Comparison of ENCODE assay signal across 8 mouse cellular contexts in genomic region chr11:60879423-60879822, GRCm38 (mm10). TPM values are rescaled to one million over a fixed set of nuclear protein-coding genes. Genes with fewer than 3 reads are reported as not detected.
DNase-seq lines count a peak whose midpoint lies in the region; ATAC-seq and TF ChIP-seq lines count a peak whose summit lies in the region.

No protein-coding gene starts in this region.

- H3K9ac ChIP-seq in ES-E14 (ENCODE audit: insufficient read depth, low read depth, low read length, poor library complexity, severe bottlenecking): peak overlapping the region; percentile 100
- H3K9ac ChIP-seq in forebrain, embryonic 11.5 days (ENCODE audit: low read length): peak overlapping the region; percentile 92
- peak overlapping the region; percentile 78 for H3K9ac ChIP-seq in hindbrain, embryonic 11.5 days (ENCODE audit: low read depth, low read length)

- H3K4me2 ChIP-seq in forebrain, embryonic 11.5 days (ENCODE audit: low read depth, low read length, severe bottlenecking): peak overlapping the region; percentile 84
- peak overlapping the region; percentile 75 for H3K4me2 ChIP-seq in hindbrain, embryonic 11.5 days (replicated peaks; ENCODE audit: low read depth, low read length)

- 1% methylated on average over 11 of the region's 11 CpGs for WGBS in forebrain, embryonic 11.5 days
- WGBS in hindbrain, embryonic 11.5 days: 4% methylated on average over 11 of the region's 11 CpGs

- peak overlapping the region; percentile 87; the same call in 1 of the 2 replicates for H3K27ac ChIP-seq in ES-E14 (ENCODE audit: insufficient read depth, low read depth, low read length, poor library complexity, severe bottlenecking)
- peak overlapping the region; percentile 98 for H3K27ac ChIP-seq in brown adipose tissue, adult 24 weeks (replicated peaks; ENCODE audit: low read depth, low read length)
- peak overlapping the region; percentile 93 for H3K27ac ChIP-seq in forebrain, embryonic 11.5 days (ENCODE audit: low read depth, low read length)
- H3K27ac ChIP-seq in hindbrain, embryonic 11.5 days (ENCODE audit: low read depth, low read length): peak overlapping the region; percentile 83

- H3K36me3 ChIP-seq in ES-E14 (ENCODE audit: control insufficient read depth, insufficient read depth, low read length, poor library complexity, severe bottlenecking): peaks cover 13% of the 10 kb centered on the region
- H3K36me3 ChIP-seq in forebrain, embryonic 11.5 days (ENCODE audit: control insufficient read depth, insufficient read depth, low read length): no peaks in the 10 kb centered on the region
- no peaks in the 10 kb centered on the region for H3K36me3 ChIP-seq in hindbrain, embryonic 11.5 days (ENCODE audit: control insufficient read depth, insufficient read depth, low read length)

- no peaks in the 10 kb centered on the region for H3K27me3 ChIP-seq in forebrain, embryonic 11.5 days (ENCODE audit: control insufficient read depth, insufficient read depth, low read length)
- H3K27me3 ChIP-seq in hindbrain, embryonic 11.5 days (ENCODE audit: control insufficient read depth, insufficient read depth, low read length): no peaks in the 10 kb centered on the region

- in situ Hi-C loops in ES-E14 (cut with MboI; ENCODE audit: low sequenced_read_pairs in 2 of 2, unreplicated experiment in 2 of 2): no loop called here

- ATAC-seq in forebrain, embryonic 11.5 days (replicated peaks; ENCODE audit: low FRiP score): no peak
- ATAC-seq in hindbrain, embryonic 11.5 days (ENCODE audit: low FRiP score): no peak

- no peaks in the 10 kb centered on the region for H3K9me3 ChIP-seq in ES-E14 (ENCODE audit: control insufficient read depth, insufficient read depth, low read depth, low read length)
- no peaks in the 10 kb centered on the region for H3K9me3 ChIP-seq in forebrain, embryonic 11.5 days (ENCODE audit: control insufficient read depth, low read length)
- H3K9me3 ChIP-seq in hindbrain, embryonic 11.5 days (ENCODE audit: control insufficient read depth, low read length): no peaks in the 10 kb centered on the region

- peaks cover 8 to 11% of the 10 kb centered on the region in 2 experiments; a peak in 2 of 4 replicates for H3K4me1 ChIP-seq in ES-E14 (ENCODE audit: control insufficient read depth in 2 of 2, insufficient read depth in 2 of 2, low read length in 2 of 2, poor library complexity in 1 of 2)
- H3K4me1 ChIP-seq in brown adipose tissue, adult 24 weeks (ENCODE audit: control insufficient read depth, insufficient read depth, insufficient read length, low read length): peaks cover 18% of the 10 kb centered on the region
- peaks cover 10% of the 10 kb centered on the region; the same call in 1 of the 2 replicates for H3K4me1 ChIP-seq in forebrain, embryonic 11.5 days (replicated peaks; ENCODE audit: control insufficient read depth, insufficient read depth, low read length)
- H3K4me1 ChIP-seq in hindbrain, embryonic 11.5 days (replicated peaks; ENCODE audit: control insufficient read depth, insufficient read depth, low read length): peaks cover 3% of the 10 kb centered on the region

- peak; percentile 71 for DNase-seq in ES-E14 (ENCODE audit: low read depth, low spot score)
- peak; percentile 75 for DNase-seq in forebrain, embryonic 11.5 days (ENCODE audit: low spot score)
- peak; percentile 80 for DNase-seq in hindbrain, embryonic 11.5 days (ENCODE audit: low spot score)
- DNase-seq in layer of hippocampus, postnatal 10 days (ENCODE audit: low spot score in 2 of 2): peak; percentile 65 to 68
- DNase-seq in lung, postnatal 10 days: peak; percentile 78
- peak; percentile 37 for DNase-seq in right cerebral cortex, adult 18-20 months
- no peak for DNase-seq in yolk sac, embryonic 10.5 days (ENCODE audit: low spot score)

- H3K4me3 ChIP-seq in ES-E14 (ENCODE audit: insufficient read depth in 1 of 2, low read depth in 1 of 2, low read length in 2 of 2, poor library complexity in 1 of 2, severe bottlenecking in 1 of 2): peak overlapping the region; percentile 86 to 100
- peak overlapping the region; percentile 82 for H3K4me3 ChIP-seq in brown adipose tissue, adult 24 weeks (ENCODE audit: insufficient read depth, low read depth, low read length)
- peak overlapping the region; percentile 99 for H3K4me3 ChIP-seq in forebrain, embryonic 11.5 days (ENCODE audit: low read depth, low read length)
- peak overlapping the region; percentile 92 for H3K4me3 ChIP-seq in hindbrain, embryonic 11.5 days (ENCODE audit: low read depth, low read length)

TF ChIP-seq in ES-E14, 5 proteins besides CTCF, POLR2A, EP300 and RAD21:
- TF ChIP-seq CHD2 (IDR thresholded peaks at IDR 0.05; ENCODE audit: low read depth, low read length) (no peak), HCFC1 (IDR thresholded peaks at IDR 0.05; ENCODE audit: borderline replicate concordance, insufficient read depth, low read length) (peak; percentile 75; the same call in 1 of the 2 replicates), ZC3H11A (IDR thresholded peaks at IDR 0.05; ENCODE audit: borderline replicate concordance, low read depth, low read length) (peak; percentile 61), MAFK (IDR thresholded peaks at IDR 0.05; ENCODE audit: insufficient read depth, low read depth, low read length) (0 out of 2 replicates have a peak, but pooled peaks have one; percentile 25)
TF ChIP-seq in ES-E14: peak in this region for 3.

RNA-seq across cellular contexts. Expression of gene Tmem11, which starts 0.4 kb away (rescaled TPM):
- total RNA-seq in ES-E14 (2012; rRNA removed): 42.6 and 50.0 TPM in 2 replicates
- polyA plus RNA-seq in brown adipose tissue, adult 24 weeks (2012; ENCODE audit: insufficient read depth, insufficient read length, missing spikeins): 60.2 and 63.5 TPM in 2 replicates
- polyA plus RNA-seq in forebrain, embryonic 11.5 days (2014; fragmentation: Nextera tagmentation; extraction: Ambion mirVana): 59.8 and 70.9 TPM in 2 replicates
- polyA plus RNA-seq in hindbrain, embryonic 11.5 days (2014; fragmentation: Nextera tagmentation; extraction: Ambion mirVana): 62.4 and 64.8 TPM in 2 replicates
- 10 to 100 TPM; 22.9 to 25.5 TPM for total RNA-seq in layer of hippocampus, postnatal 10 days (2021)

RNA-seq across cellular contexts. Expression of gene Natd1, which starts 35.1 kb away (rescaled TPM):
- 11.0 and 14.6 TPM in 2 replicates for total RNA-seq in ES-E14 (2012; rRNA removed)
- 8.6 and 11.2 TPM in 2 replicates for polyA plus RNA-seq in brown adipose tissue, adult 24 weeks (2012; ENCODE audit: insufficient read depth, insufficient read length, missing spikeins)
- polyA plus RNA-seq in forebrain, embryonic 11.5 days (2014; fragmentation: Nextera tagmentation; extraction: Ambion mirVana): 25.7 and 26.1 TPM in 2 replicates
- polyA plus RNA-seq in hindbrain, embryonic 11.5 days (2014; fragmentation: Nextera tagmentation; extraction: Ambion mirVana): 18.8 and 19.8 TPM in 2 replicates
- total RNA-seq in layer of hippocampus, postnatal 10 days (2021): 10 to 100 TPM; 13.3 to 16.8 TPM

RNA-seq across cellular contexts. Expression of gene Dhrs7b, which starts 49.0 kb away (rescaled TPM):
- total RNA-seq in ES-E14 (2012; rRNA removed): 102 and 142 TPM in 2 replicates
- 82.8 and 88.3 TPM in 2 replicates for polyA plus RNA-seq in brown adipose tissue, adult 24 weeks (2012; ENCODE audit: insufficient read depth, insufficient read length, missing spikeins)
- 26.7 and 30.0 TPM in 2 replicates for polyA plus RNA-seq in forebrain, embryonic 11.5 days (2014; fragmentation: Nextera tagmentation; extraction: Ambion mirVana)
- 23.5 and 30.5 TPM in 2 replicates for polyA plus RNA-seq in hindbrain, embryonic 11.5 days (2014; fragmentation: Nextera tagmentation; extraction: Ambion mirVana)
- 10 to 100 TPM; 26.1 to 27.4 TPM for total RNA-seq in layer of hippocampus, postnatal 10 days (2021)

RNA-seq across cellular contexts. Expression of gene Map2k3, which starts 52.4 kb away (rescaled TPM):
- 26.9 and 30.3 TPM in 2 replicates for total RNA-seq in ES-E14 (2012; rRNA removed)
- 22.9 and 29.5 TPM in 2 replicates for polyA plus RNA-seq in brown adipose tissue, adult 24 weeks (2012; ENCODE audit: insufficient read depth, insufficient read length, missing spikeins)
- 47.3 and 51.0 TPM in 2 replicates for polyA plus RNA-seq in forebrain, embryonic 11.5 days (2014; fragmentation: Nextera tagmentation; extraction: Ambion mirVana)
- polyA plus RNA-seq in hindbrain, embryonic 11.5 days (2014; fragmentation: Nextera tagmentation; extraction: Ambion mirVana): 37.6 and 39.8 TPM in 2 replicates
- 10 to 100 TPM; 15.9 to 16.6 TPM for total RNA-seq in layer of hippocampus, postnatal 10 days (2021)
